ENCODE assay signal across 8 mouse cellular contexts in the genomic region with DNA sequence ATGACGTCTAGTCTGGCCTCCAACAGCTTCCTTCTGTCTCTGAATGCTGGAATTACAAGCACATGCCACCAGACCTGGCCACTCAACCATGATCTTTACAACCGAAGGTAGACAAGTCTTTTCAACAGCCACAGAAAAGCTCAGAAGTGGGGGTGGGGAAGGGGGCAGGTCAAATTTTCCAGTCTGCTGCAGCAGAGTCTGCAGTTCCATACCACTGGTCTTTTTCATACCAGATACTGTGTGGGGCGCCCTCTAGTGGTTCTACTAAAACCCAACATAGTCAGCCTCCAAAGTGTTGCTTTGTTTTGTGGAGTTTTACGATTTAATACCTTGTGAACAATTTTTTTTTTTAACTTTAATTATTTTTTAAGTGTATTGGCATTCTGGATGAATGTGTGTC. TPM values are rescaled to one million over a fixed set of nuclear protein-coding genes. Genes with fewer than 3 reads are reported as not detected.
A peak's percentile ranks its signal among the peaks of the same experiment; 100 is the strongest.
DNase-seq lines count a peak whose midpoint lies in the region; ATAC-seq lines count a peak whose summit lies in the region.

No protein-coding gene starts in this region.

- whole genome bisulfite sequencing in midbrain, embryonic 12.5 days: 21% methylated on average over 4 of the region's 4 CpGs
- WGBS in midbrain, embryonic 13.5 days: 12% methylated on average over 4 of the region's 4 CpGs
- 26% methylated on average over 4 of the region's 4 CpGs for WGBS in embryonic facial prominence, embryonic 11.5 days

- peak; percentile 78 for DNase-seq in adrenal gland, postnatal 10 days
- DNase-seq in embryonic facial prominence, embryonic 11.5 days (ENCODE audit: low spot score): peak; percentile 84
- DNase-seq in induced T-regulatory cell, adult 2 months (ENCODE audit: low read depth): peak; percentile 91
- DNase-seq in left cerebral cortex, postnatal 36 days (ENCODE audit: low spot score in 2 of 2): peak; percentile 28 to 46
- peak; percentile 44 for DNase-seq in testis, postnatal 14 days (ENCODE audit: low spot score)

- no peak overlapping the region for H3K27ac ChIP-seq in midbrain, embryonic 12.5 days (replicated peaks)
- no peak overlapping the region for H3K27ac ChIP-seq in midbrain, embryonic 13.5 days
- H3K27ac ChIP-seq in embryonic facial prominence, embryonic 11.5 days (replicated peaks; ENCODE audit: low read depth, low read length): no peak overlapping the region

- H3K9ac ChIP-seq in midbrain, embryonic 12.5 days (replicated peaks): no peak overlapping the region
- H3K9ac ChIP-seq in midbrain, embryonic 13.5 days (replicated peaks): no peak overlapping the region
- H3K9ac ChIP-seq in embryonic facial prominence, embryonic 11.5 days (replicated peaks; ENCODE audit: low read length): no peak overlapping the region

- peaks cover 14% of the 10 kb centered on the region; the same call in 1 of the 2 replicates for H3K36me3 ChIP-seq in midbrain, embryonic 12.5 days
- H3K36me3 ChIP-seq in midbrain, embryonic 13.5 days: peaks cover 25% of the 10 kb centered on the region
- H3K36me3 ChIP-seq in embryonic facial prominence, embryonic 11.5 days (replicated peaks; ENCODE audit: control insufficient read depth, insufficient read depth, low read depth, low read length): no peaks in the 10 kb centered on the region

- intact Hi-C loops in left cerebral cortex, postnatal 36 days (cut with DNase I): no loop called here

- H3K4me1 ChIP-seq in midbrain, embryonic 12.5 days: peaks cover 5% of the 10 kb centered on the region; the same call in 1 of the 2 replicates
- H3K4me1 ChIP-seq in midbrain, embryonic 13.5 days (replicated peaks): peaks cover 13% of the 10 kb centered on the region
- H3K4me1 ChIP-seq in embryonic facial prominence, embryonic 11.5 days (ENCODE audit: control insufficient read depth, insufficient read depth, low read length): no peaks in the 10 kb centered on the region

- 0 out of 2 replicates have a peak overlapping the region, but pooled peaks have one; percentile 22 for H3K4me2 ChIP-seq in midbrain, embryonic 12.5 days (replicated peaks)
- no peak overlapping the region for H3K4me2 ChIP-seq in midbrain, embryonic 13.5 days (replicated peaks)
- H3K4me2 ChIP-seq in embryonic facial prominence, embryonic 11.5 days (ENCODE audit: low read depth, low read length): no peak overlapping the region

- no peaks in the 10 kb centered on the region for H3K9me3 ChIP-seq in midbrain, embryonic 12.5 days
- H3K9me3 ChIP-seq in midbrain, embryonic 13.5 days: no peaks in the 10 kb centered on the region
- H3K9me3 ChIP-seq in embryonic facial prominence, embryonic 11.5 days (replicated peaks; ENCODE audit: control insufficient read depth, low read length): no peaks in the 10 kb centered on the region

- no peak overlapping the region for H3K4me3 ChIP-seq in midbrain, embryonic 12.5 days
- no peak overlapping the region for H3K4me3 ChIP-seq in midbrain, embryonic 13.5 days (replicated peaks)
- H3K4me3 ChIP-seq in embryonic facial prominence, embryonic 11.5 days (ENCODE audit: low read depth, low read length): no peak overlapping the region

- no peaks in the 10 kb centered on the region for H3K27me3 ChIP-seq in midbrain, embryonic 12.5 days
- H3K27me3 ChIP-seq in midbrain, embryonic 13.5 days: no peaks in the 10 kb centered on the region
- H3K27me3 ChIP-seq in embryonic facial prominence, embryonic 11.5 days (ENCODE audit: control insufficient read depth, insufficient read depth, low read length): no peaks in the 10 kb centered on the region

- no peak for ATAC-seq in midbrain, embryonic 12.5 days (ENCODE audit: low FRiP score, low read depth)
- no peak for ATAC-seq in midbrain, embryonic 13.5 days
- ATAC-seq in embryonic facial prominence, embryonic 11.5 days (replicated peaks; ENCODE audit: insufficient number of reproducible peaks, low FRiP score, low TSS enrichment, low read depth): no peak
- ATAC-seq in monocyte, adult 5-6 weeks (replicated peaks; ENCODE audit: insufficient number of reproducible peaks, low FRiP score, low TSS enrichment, poor library complexity, severe bottlenecking): peak; percentile 41; the same call in 1 of the 2 replicates

RNA-seq across cellular contexts. Expression of a gene that starts 1.4 kb away (rescaled TPM):
- 4.3 and 5.2 TPM in 2 replicates for polyA plus RNA-seq in midbrain, embryonic 12.5 days (2016; fragmentation: Nextera tagmentation; extraction: Ambion mirVana)
- polyA plus RNA-seq in midbrain, embryonic 13.5 days (2015; fragmentation: Nextera tagmentation; extraction: Ambion mirVana): 4.8 and 6.7 TPM in 2 replicates
- 1 to 10 TPM in 1 of 2 experiments, under 1 TPM in 1; 0.99 to 1.2 TPM for total RNA-seq in adrenal gland, postnatal 10 days (2021)
- polyA plus RNA-seq in embryonic facial prominence, embryonic 11.5 days (2014; fragmentation: Nextera tagmentation; extraction: Ambion mirVana): 2.0 and 2.8 TPM in 2 replicates
- 10 to 100 TPM; 13.5 TPM for total RNA-seq in left cerebral cortex, postnatal 36 days (2021)
- total RNA-seq in monocyte, adult 5-6 weeks (2017): 0.29 to 1.3 TPM in 2 of 3 replicates, not detected in the other

RNA-seq across cellular contexts. Expression of a gene that starts 13.2 kb away (rescaled TPM):
- 107 and 115 TPM in 2 replicates for polyA plus RNA-seq in midbrain, embryonic 12.5 days (2016; fragmentation: Nextera tagmentation; extraction: Ambion mirVana)
- polyA plus RNA-seq in midbrain, embryonic 13.5 days (2015; fragmentation: Nextera tagmentation; extraction: Ambion mirVana): 88.9 and 89.2 TPM in 2 replicates
- total RNA-seq in adrenal gland, postnatal 10 days (2021): 100 to 1,000 TPM; 145 to 162 TPM
- polyA plus RNA-seq in embryonic facial prominence, embryonic 11.5 days (2014; fragmentation: Nextera tagmentation; extraction: Ambion mirVana): 166 and 167 TPM in 2 replicates
- total RNA-seq in left cerebral cortex, postnatal 36 days (2021): 10 to 100 TPM; 33.2 to 43.7 TPM
- 9.1 to 13.1 TPM (median 10.7 TPM) in 3 replicates for total RNA-seq in monocyte, adult 5-6 weeks (2017)

RNA-seq across cellular contexts. Expression of a gene that starts 36.9 kb away (rescaled TPM):
- polyA plus RNA-seq in midbrain, embryonic 12.5 days (2016; fragmentation: Nextera tagmentation; extraction: Ambion mirVana): 17.7 and 20.8 TPM in 2 replicates
- polyA plus RNA-seq in midbrain, embryonic 13.5 days (2015; fragmentation: Nextera tagmentation; extraction: Ambion mirVana): 18.1 and 20.1 TPM in 2 replicates
- total RNA-seq in adrenal gland, postnatal 10 days (2021): 10 to 100 TPM; 16.0 to 19.0 TPM
- polyA plus RNA-seq in embryonic facial prominence, embryonic 11.5 days (2014; fragmentation: Nextera tagmentation; extraction: Ambion mirVana): 12.7 and 13.1 TPM in 2 replicates
- 10 to 100 TPM; 63.3 to 66.0 TPM for total RNA-seq in left cerebral cortex, postnatal 36 days (2021)
- total RNA-seq in monocyte, adult 5-6 weeks (2017): 20.7 to 30.9 TPM (median 25.9 TPM) in 3 replicates

RNA-seq across cellular contexts. Expression of a gene that starts 58.6 kb away (rescaled TPM):
- polyA plus RNA-seq in midbrain, embryonic 12.5 days (2016; fragmentation: Nextera tagmentation; extraction: Ambion mirVana): 32.7 and 35.6 TPM in 2 replicates
- 18.5 and 20.0 TPM in 2 replicates for polyA plus RNA-seq in midbrain, embryonic 13.5 days (2015; fragmentation: Nextera tagmentation; extraction: Ambion mirVana)
- total RNA-seq in adrenal gland, postnatal 10 days (2021): 10 to 100 TPM in 1 of 2 experiments, 1 to 10 TPM in 1; 7.1 to 10.5 TPM
- 56.7 and 58.4 TPM in 2 replicates for polyA plus RNA-seq in embryonic facial prominence, embryonic 11.5 days (2014; fragmentation: Nextera tagmentation; extraction: Ambion mirVana)
- 1 to 10 TPM; 1.1 to 1.5 TPM for total RNA-seq in left cerebral cortex, postnatal 36 days (2021)
- total RNA-seq in monocyte, adult 5-6 weeks (2017): 0.58 to 1.9 TPM (median 1.1 TPM) in 3 replicates

RNA-seq across cellular contexts. Expression of a gene that starts 58.9 kb away (rescaled TPM):
- polyA plus RNA-seq in midbrain, embryonic 12.5 days (2016; fragmentation: Nextera tagmentation; extraction: Ambion mirVana): 65.5 and 76.1 TPM in 2 replicates
- polyA plus RNA-seq in midbrain, embryonic 13.5 days (2015; fragmentation: Nextera tagmentation; extraction: Ambion mirVana): 45.1 and 46.3 TPM in 2 replicates
- total RNA-seq in adrenal gland, postnatal 10 days (2021): 10 to 100 TPM; 40.1 to 46.4 TPM
- 90.6 and 92.2 TPM in 2 replicates for polyA plus RNA-seq in embryonic facial prominence, embryonic 11.5 days (2014; fragmentation: Nextera tagmentation; extraction: Ambion mirVana)
- 10 to 100 TPM; 19.6 to 20.8 TPM for total RNA-seq in left cerebral cortex, postnatal 36 days (2021)
- total RNA-seq in monocyte, adult 5-6 weeks (2017): 4.8 to 15.3 TPM (median 11.9 TPM) in 3 replicates

Comparison
In these comparisons a context has a peak if more than half of its experiments do, and no peak if none do; other contexts are left out.
1. DNase-seq: peak in every context shown above with its lines; median percentile 91 in induced T-regulatory cell, adult 2 months; 84 in embryonic facial prominence, embryonic 11.5 days; 78 in adrenal gland, postnatal 10 days; 44 in testis, postnatal 14 days; 37 in left cerebral cortex, postnatal 36 days.